Mouse (Mus musculus): ENCODE measurements around the gene Arid1b.

DNA sequence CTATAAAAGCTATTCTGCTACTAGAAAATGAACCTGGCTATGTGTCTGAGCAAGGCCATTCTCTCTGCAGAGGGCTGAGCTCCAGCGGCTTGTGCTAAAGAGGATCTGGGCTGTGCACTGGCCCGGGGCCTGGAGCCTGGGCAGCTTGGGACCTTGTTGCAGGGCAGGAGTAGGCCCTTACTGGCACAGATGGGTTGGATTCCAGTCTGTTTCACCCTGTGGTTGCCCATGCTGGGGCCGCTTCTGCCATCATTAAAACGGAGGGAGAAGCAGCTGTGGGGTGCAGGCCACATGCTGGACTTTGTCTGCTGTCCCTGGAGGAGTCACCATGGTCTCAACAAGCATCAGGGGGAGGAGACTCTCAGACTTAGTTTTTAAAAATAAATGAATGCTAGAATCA, 303.4 kb downstream of the Arid1b start:
- TF ChIP-seq CTCF (IDR thresholded peaks at IDR 0.05): no peak
- TF ChIP-seq EP300 (IDR thresholded peaks at IDR 0.05): no peak

All from lung, postnatal 0 days (tissue).